Mouse (Mus musculus): ENCODE data around the gene Taf8. TPM values are rescaled to one million over a fixed set of nuclear protein-coding genes. Genes with fewer than 3 reads are reported as not detected.

Taf8 gene
- total and polyA plus RNA-seq, 3 experiments: 15.2 to 25.7 TPM; not detected in 1

- Histone ChIP-seq H3K4me1 (ENCODE audit: control insufficient read depth in 1 of 2, insufficient read depth in 2 of 2, low read length in 2 of 2) (peaks cover 6 to 20% of the 10 kb centered on the region in 2 experiments), H3K4me3 (ENCODE audit: control insufficient read depth in 1 of 2, insufficient read depth in 1 of 2, low read depth in 2 of 2, low read length in 2 of 2) (no peak overlapping the region), H3K79me2 (ENCODE audit: control insufficient read depth, insufficient read depth, low read length, poor library complexity) (no peaks in the 10 kb centered on the region), H3K9ac (ENCODE audit: control insufficient read depth, low read depth, low read length, poor library complexity, severe bottlenecking) (no peak overlapping the region), H3K27me3 (ENCODE audit: control insufficient read depth in 1 of 2, insufficient read depth in 2 of 2, low read length in 2 of 2) (no peaks in the 10 kb centered on the region), H3K27ac (ENCODE audit: control insufficient read depth, low read depth, low read length) (no peak overlapping the region), H3K9me3 (replicated peaks; ENCODE audit: insufficient read depth, low read length) (no peaks in the 10 kb centered on the region), H3K36me3 (ENCODE audit: control insufficient read depth in 1 of 2, insufficient read depth in 2 of 2, low read length in 2 of 2) (peaks cover 0 to 4% of the 10 kb centered on the region in 2 experiments; a peak in 1 of 4 replicates)
- DNase-seq (ENCODE audit: low read depth, low spot score): no peak
- no peak for TF ChIP-seq EP300 (IDR thresholded peaks at IDR 0.05; ENCODE audit: low read depth in 1 of 2, low read length in 2 of 2)
Observed at GRCm38 (mm10) chr17:47450239-47450638, 51.9 kb downstream of the Taf8 start.

DNA sequence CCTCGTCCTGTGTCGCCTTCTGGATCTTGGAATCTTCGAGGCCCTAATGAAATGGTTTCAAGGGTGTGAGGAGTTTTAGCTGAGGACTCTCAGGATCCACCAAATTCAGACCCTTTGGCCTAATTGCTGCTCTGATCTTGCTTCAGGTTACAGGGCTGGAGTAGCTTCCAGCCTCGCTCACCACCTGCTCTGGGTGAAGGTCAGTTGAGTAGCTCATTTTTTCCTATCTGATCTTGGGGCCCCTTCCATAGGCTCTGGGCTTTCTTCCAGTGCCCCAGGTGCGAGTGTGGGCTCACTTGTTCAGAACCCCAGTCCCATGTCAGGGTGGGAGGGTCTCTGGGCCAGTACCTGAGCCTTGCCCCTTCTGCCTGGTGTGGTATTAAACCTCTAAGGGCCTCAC is 52.7 kb downstream of the Taf8 start:
- peaks cover 0 to 4% of the 10 kb centered on the region in 2 experiments; a peak in 1 of 4 replicates for H3K36me3 ChIP-seq (ENCODE audit: control insufficient read depth in 1 of 2, insufficient read depth in 2 of 2, low read length in 2 of 2)
- no peak overlapping the region for H3K9ac ChIP-seq (ENCODE audit: control insufficient read depth, low read depth, low read length, poor library complexity, severe bottlenecking)
- DNase-seq (ENCODE audit: low read depth, low spot score): no peak
- TF ChIP-seq CTCF (IDR thresholded peaks at IDR 0.05 in 2 of 3, conservative IDR thresholded peaks at IDR 0.05 in 1 of 3; ENCODE audit: control insufficient read depth in 1 of 3, insufficient read depth in 1 of 3, low read depth in 2 of 3, low read length in 3 of 3, poor library complexity in 1 of 3, severe bottlenecking in 1 of 3) (no peak), ELF1 (IDR thresholded peaks at IDR 0.05; ENCODE audit: low read depth, low read length) (no peak), USF2 (IDR thresholded peaks at IDR 0.05; ENCODE audit: borderline replicate concordance in 1 of 2, insufficient read depth in 1 of 2, low read depth in 1 of 2, low read length in 2 of 2) (no peak), POLR2AphosphoS2 (IDR thresholded peaks at IDR 0.05; ENCODE audit: low read length) (no peak), BHLHE40 (IDR thresholded peaks at IDR 0.05; ENCODE audit: borderline replicate concordance, low read depth, low read length) (no peak), MYC (IDR thresholded peaks at IDR 0.05; ENCODE audit: low read depth, low read length) (no peak), SIN3A (IDR thresholded peaks at IDR 0.05; ENCODE audit: low read length) (no peak), HCFC1 (IDR thresholded peaks at IDR 0.05; ENCODE audit: low read depth, low read length) (no peak), CHD2 (IDR thresholded peaks at IDR 0.05; ENCODE audit: low read length) (no peak), MAX (IDR thresholded peaks at IDR 0.05; ENCODE audit: low read length) (no peak), USF1 (IDR thresholded peaks at IDR 0.05; ENCODE audit: low read depth, low read length) (no peak), POLR2A (IDR thresholded peaks at IDR 0.05; ENCODE audit: control insufficient read depth in 1 of 2, insufficient read depth in 1 of 2, low read depth in 1 of 2, low read length in 2 of 2, poor library complexity in 1 of 2) (no peak), ZKSCAN1 (IDR thresholded peaks at IDR 0.05; ENCODE audit: low read depth, low read length) (no peak), MAZ (IDR thresholded peaks at IDR 0.05; ENCODE audit: low read depth, low read length) (no peak), SMC3 (IDR thresholded peaks at IDR 0.05; ENCODE audit: low read depth, low read length) (no peak), TCF12 (IDR thresholded peaks at IDR 0.05; ENCODE audit: low read depth, low read length) (no peak), ZC3H11A (IDR thresholded peaks at IDR 0.05; ENCODE audit: low read depth, low read length) (no peak), NRF1 (IDR thresholded peaks at IDR 0.05; ENCODE audit: insufficient read depth, low read depth, low read length, poor library complexity, severe bottlenecking) (no peak), GABPA (IDR thresholded peaks at IDR 0.05; ENCODE audit: low read depth, low read length) (no peak), MYB (IDR thresholded peaks at IDR 0.05; ENCODE audit: low read depth, low read length) (no peak)
- H3K27me3 ChIP-seq (ENCODE audit: control insufficient read depth in 1 of 2, insufficient read depth in 2 of 2, low read length in 2 of 2): no peaks in the 10 kb centered on the region; a peak in 1 of 4 replicates
- peaks cover 3 to 14% of the 10 kb centered on the region in 2 experiments; a peak in 3 of 4 replicates for H3K4me1 ChIP-seq (ENCODE audit: control insufficient read depth in 1 of 2, insufficient read depth in 2 of 2, low read length in 2 of 2)
- H3K79me2 ChIP-seq (ENCODE audit: control insufficient read depth, insufficient read depth, low read length, poor library complexity): no peaks in the 10 kb centered on the region
- H3K27ac ChIP-seq (ENCODE audit: control insufficient read depth, low read depth, low read length): no peak overlapping the region
- H3K9me3 ChIP-seq (replicated peaks; ENCODE audit: insufficient read depth, low read length): no peaks in the 10 kb centered on the region
- H3K4me3 ChIP-seq (ENCODE audit: control insufficient read depth in 1 of 2, insufficient read depth in 1 of 2, low read depth in 2 of 2, low read length in 2 of 2): no peak overlapping the region
